Mouse (Mus musculus) central nervous system, embryonic 18 days (tissue): ENCODE results near the gene Bbs2. TPM values are rescaled to one million over a fixed set of nuclear protein-coding genes. Genes with fewer than 3 reads are reported as not detected.

Experiments
- polyA plus RNA-seq: library from polyadenylated mRNA; depleted of rRNA; stranded (reverse); fragments of >200 nt; gene quantifications from 2 replicates; pipeline ENCODE4 v1.2.3, GENCODE M21; 2012; rRNA removed

Gene Bbs2
- 54.6 and 58.2 TPM in 2 replicates for polyA plus RNA-seq

DNA sequence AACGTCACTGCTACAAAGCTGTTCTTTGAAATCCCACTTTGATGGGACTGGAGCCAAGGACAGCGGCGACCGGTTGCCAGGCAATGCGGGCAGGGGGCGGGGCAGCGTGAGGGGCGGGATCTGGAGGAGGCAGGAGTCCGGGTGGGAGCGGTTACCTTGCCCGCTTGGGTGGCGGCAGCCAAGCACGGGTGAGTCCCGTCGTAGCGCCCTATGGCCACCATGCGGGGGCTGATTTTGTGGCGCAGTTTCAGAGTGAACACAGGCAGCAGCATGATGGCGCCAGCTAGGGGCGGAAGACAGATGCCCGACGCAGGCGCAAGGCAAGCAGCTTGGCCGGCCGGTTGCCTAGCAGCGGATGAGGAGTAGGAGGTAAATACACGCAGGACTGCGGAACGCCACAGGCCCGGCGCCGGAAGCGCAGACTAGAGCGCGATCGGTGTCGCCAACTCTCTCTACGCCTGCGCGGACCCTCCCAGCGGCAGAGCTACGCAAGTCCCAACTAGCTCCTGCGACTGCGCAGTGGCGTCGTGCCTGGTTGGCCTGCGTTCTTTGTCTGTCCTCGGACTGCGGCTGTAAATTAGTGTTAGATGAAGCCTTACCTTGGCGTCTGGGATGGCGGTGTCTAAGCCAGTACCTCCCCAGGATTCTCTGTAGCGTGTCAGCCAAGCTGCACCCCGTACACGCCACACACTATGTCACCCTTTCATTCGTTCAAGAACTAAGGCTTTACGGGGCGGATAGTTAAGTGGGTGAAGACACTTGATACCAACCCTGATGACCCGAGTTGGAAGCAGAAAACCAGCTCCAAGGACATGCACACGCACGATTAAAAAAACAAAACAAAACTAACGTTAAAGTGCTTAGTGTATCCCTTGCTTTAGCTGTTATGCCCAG is at the start of gene Bbs2:
TSS of gene Bbs2 (minus strand) at position 848 of the 894 bp plus-strand sequence.

DNA sequence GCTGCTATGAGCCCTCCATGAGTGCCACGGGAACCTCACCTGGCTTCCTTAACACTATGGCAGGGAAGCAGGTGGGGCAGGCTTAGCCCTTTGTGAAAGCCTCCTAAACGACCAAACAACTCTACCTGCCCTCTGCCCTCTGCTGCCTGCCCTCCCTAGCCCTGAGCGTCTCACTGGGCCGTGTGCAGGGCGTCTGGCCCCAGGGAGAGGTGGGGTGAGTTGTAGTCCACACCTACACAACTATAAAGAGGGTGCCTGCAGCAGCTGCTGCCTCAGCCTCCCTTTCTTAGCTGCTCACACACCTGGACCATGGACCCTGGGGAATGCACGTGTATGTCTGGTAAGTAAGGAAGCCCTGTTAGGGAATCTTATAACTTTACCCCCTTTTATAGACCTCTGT is 38.2 kb upstream of the Bbs2 start, which contains the start of gene Mt4:
TSS of gene Mt4 (plus strand) at position 265 of the 400 bp plus-strand sequence.

DNA sequence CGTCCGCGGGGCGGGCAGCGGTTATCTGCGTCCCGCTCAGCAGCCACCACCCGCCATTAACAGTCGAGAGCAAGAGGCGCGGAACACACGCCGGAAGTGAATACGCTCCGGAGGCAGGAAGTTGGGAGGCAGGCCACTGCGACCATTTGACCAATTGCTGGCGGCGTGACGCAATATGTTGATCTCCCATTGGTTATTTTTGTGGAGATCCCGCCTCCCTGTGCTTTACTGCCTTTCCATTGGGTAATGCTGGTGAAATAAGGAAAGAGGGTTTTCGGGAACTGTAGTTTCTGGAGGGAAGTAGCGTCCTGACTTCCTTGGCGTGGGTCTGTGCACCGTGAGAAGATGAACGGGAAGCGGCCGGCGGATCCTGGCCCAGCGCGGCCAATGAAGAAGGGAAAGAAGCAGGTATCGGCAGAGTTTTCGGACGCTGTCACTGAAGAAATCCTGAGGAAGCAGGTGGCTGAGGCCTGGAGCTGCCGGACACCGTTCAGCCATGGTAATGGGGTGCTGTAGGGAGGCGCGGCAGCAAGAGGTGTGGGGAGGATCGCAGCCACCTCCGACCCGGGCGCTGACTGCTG is 61.7 kb downstream of the Bbs2 start, which contains the start of the genes Nudt21 and Ogfod1:
TSS of gene Nudt21 (minus strand) at position 88 of the 581 bp plus-strand sequence.
TSS of gene Ogfod1 (plus strand) at position 255 of the 581 bp plus-strand sequence.

Other genes starting within 250 kb of the Bbs2 start
- 94.1 and 95.6 TPM in 2 replicates for gene Amfr, start 86.1 kb downstream of the Bbs2 start, polyA plus RNA-seq
- gene Nudt21, start 61.9 kb downstream of the Bbs2 start, polyA plus RNA-seq, result 58.2 and 66.2 TPM in 2 replicates
- gene Ogfod1, start 61.7 kb downstream of the Bbs2 start, polyA plus RNA-seq, result 17.8 and 17.9 TPM in 2 replicates
- gene Mt4, start 38.3 kb upstream of the Bbs2 start, polyA plus RNA-seq, result 0.32 TPM in 1 of 2 replicates, not detected in the other
- 311 and 364 TPM in 2 replicates for gene Mt3, start 53.7 kb upstream of the Bbs2 start, polyA plus RNA-seq
- gene Mt2, start 73.7 kb upstream of the Bbs2 start, polyA plus RNA-seq, result 56.7 and 224 TPM in 2 replicates
- gene Mt1, start 80.2 kb upstream of the Bbs2 start, polyA plus RNA-seq, result 129 and 265 TPM in 2 replicates
- gene Nup93, start 115.6 kb upstream of the Bbs2 start, polyA plus RNA-seq, result 42.7 and 46.6 TPM in 2 replicates
- 0.17 and 0.37 TPM in 2 replicates for gene Slc12a3, start 230.3 kb upstream of the Bbs2 start, polyA plus RNA-seq